Mouse (Mus musculus) small intestine, adult 2 months (tissue): Measurements from ENCODE around the gene Gm49393.

ENCODE experiments used
- CTCF ChIP-seq: fragments of 200-500 bp; IDR thresholded peaks from 2 replicates; pipeline ENCODE4 v1.5.1; 2012; ENCODE audit warnings: low read depth, mild to moderate bottlenecking, control low read depth, inconsistent platforms, low read length, moderate library complexity, mixed read lengths; ENCODE audit not compliant: insufficient replicate concordance, insufficient read length; ENCODE audit errors: extremely low read depth
- POLR2A ChIP-seq: fragments of 200-500 bp; IDR thresholded peaks from 2 replicates; pipeline ENCODE4 v1.6.1; 2012; ENCODE audit warnings: low read depth, mild to moderate bottlenecking, control low read depth, inconsistent platforms, low read length, moderate library complexity

DNA sequence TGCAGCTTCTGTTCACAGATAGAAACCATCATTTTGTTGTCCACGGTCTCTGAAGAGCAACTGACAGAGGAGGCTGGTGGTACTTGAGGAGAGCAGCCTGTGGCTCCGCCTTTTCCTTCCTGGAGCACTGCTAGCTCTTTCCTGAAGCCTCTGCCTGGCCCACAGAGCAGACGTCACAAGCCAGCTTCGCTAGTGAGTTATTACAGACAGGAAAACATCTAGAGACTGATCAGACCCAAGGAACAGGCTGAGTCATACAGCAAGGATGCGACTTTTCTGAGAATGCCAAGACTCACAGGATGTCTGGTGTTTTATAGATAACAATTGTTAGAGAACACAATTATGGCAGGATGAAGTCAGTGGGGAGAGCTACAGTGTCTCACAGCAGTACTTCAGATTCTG lies 1.1 kb upstream of the Gm49393 start, which contains the start of the genes Gm49391 and Ctla2a:
- TF ChIP-seq CTCF (no peak), POLR2A (no peak)
